In genomic region chr1:62773105-62773920, GRCm38 (mm10) we compare ENCODE assay signal across 20 mouse cellular contexts.
DNase-seq lines count a peak whose midpoint lies in the region; ATAC-seq and TF ChIP-seq lines count a peak whose summit lies in the region.
"Had no signal": no experiment of that assay in that cellular context is flagged by ENCODE, and none has a peak within 500 bp of the region (broad histone marks: within the 10 kb centered on the region; RNA-seq: fewer than 3 reads in every experiment).

No protein-coding gene starts in this region.

- no peak overlapping the region for H3K4me2 ChIP-seq in neural tube, embryonic 13.5 days
- no peak overlapping the region for H3K4me2 ChIP-seq in stomach, postnatal 0 days (replicated peaks; ENCODE audit: low read depth)
- H3K4me2 ChIP-seq: embryonic facial prominence, embryonic 13.5 days; limb, embryonic 13.5 days had no signal

- peak overlapping the region; percentile 28; the same call in 1 of the 2 replicates for H3K27ac ChIP-seq in neural tube, embryonic 13.5 days (replicated peaks)
- peak overlapping the region; percentile 21; the same call in 1 of the 2 replicates for H3K27ac ChIP-seq in limb, embryonic 10.5 days
- H3K27ac ChIP-seq in macrophage, result peak overlapping the region; percentile 55
- peak overlapping the region; percentile 65 for H3K27ac ChIP-seq in stomach, postnatal 0 days (replicated peaks)
- H3K27ac ChIP-seq: embryonic facial prominence, embryonic 13.5 days; forebrain, embryonic 10.5 days had no signal

- no peak for ATAC-seq in neural tube, embryonic 13.5 days (ENCODE audit: low read depth)
- peak; percentile 77 for ATAC-seq in stomach, postnatal 0 days (ENCODE audit: low FRiP score, low TSS enrichment)
- no peak for ATAC-seq in frontal cortex, adult (ENCODE audit: low TSS enrichment)
- ATAC-seq: Patski had no signal

- H3K79me2 ChIP-seq in macrophage (ENCODE audit: inconsistent target), result no peaks in the 10 kb centered on the region; the same call in 1 of the 2 replicates

- H3K27me3 ChIP-seq in neural tube, embryonic 13.5 days, result no peaks in the 10 kb centered on the region
- H3K27me3 ChIP-seq in limb, embryonic 10.5 days (ENCODE audit: low read depth, poor library complexity, severe bottlenecking), result no peaks in the 10 kb centered on the region
- no peaks in the 10 kb centered on the region for H3K27me3 ChIP-seq in stomach, postnatal 0 days (ENCODE audit: control insufficient read depth, insufficient read depth, low read length)
- H3K27me3 ChIP-seq: embryonic facial prominence, embryonic 13.5 days; limb, embryonic 13.5 days; Patski had no signal

- no peak for DNase-seq in neural tube, embryonic 10.5 days (ENCODE audit: extremely low spot score, low spot score)
- no peak for DNase-seq in limb, embryonic 10.5 days (ENCODE audit: low spot score)
- peak; percentile 45 for DNase-seq in stomach, postnatal 0 days (ENCODE audit: low spot score)
- no peak for DNase-seq in right cerebral cortex, adult 2 months (ENCODE audit: low spot score in 2 of 2)
- no peak for DNase-seq in adrenal gland, postnatal 10 days
- DNase-seq: cerebellum, postnatal 14 days; heart, postnatal 36 days; kidney, adult 11 months; kidney, postnatal 36 days; layer of hippocampus, postnatal 36 days; lung, postnatal 36 days; right cerebral cortex, postnatal 14 days; thymus, postnatal 25 days had no signal

- no peak overlapping the region for H3K9ac ChIP-seq in neural tube, embryonic 13.5 days
- no peak overlapping the region for H3K9ac ChIP-seq in stomach, postnatal 0 days (ENCODE audit: low read length)
- H3K9ac ChIP-seq: embryonic facial prominence, embryonic 13.5 days; limb, embryonic 13.5 days had no signal

- H3K36me3 ChIP-seq in neural tube, embryonic 13.5 days, result peaks cover 47% of the 10 kb centered on the region
- peaks cover 92% of the 10 kb centered on the region for H3K36me3 ChIP-seq in limb, embryonic 10.5 days
- H3K36me3 ChIP-seq in macrophage (ENCODE audit: inconsistent target), result peaks cover 54% of the 10 kb centered on the region
- no peaks in the 10 kb centered on the region for H3K36me3 ChIP-seq in stomach, postnatal 0 days (ENCODE audit: control insufficient read depth, insufficient read depth, low read length)
- H3K36me3 ChIP-seq: forebrain, embryonic 10.5 days had no signal

- no peak overlapping the region for H3K4me3 ChIP-seq in neural tube, embryonic 13.5 days
- no peak overlapping the region for H3K4me3 ChIP-seq in limb, embryonic 10.5 days
- H3K4me3 ChIP-seq in macrophage (ENCODE audit: inconsistent target), result no peak overlapping the region
- no peak overlapping the region for H3K4me3 ChIP-seq in stomach, postnatal 0 days (ENCODE audit: low read depth, low read length)
- H3K4me3 ChIP-seq: embryonic facial prominence, embryonic 13.5 days; forebrain, embryonic 10.5 days; limb, embryonic 13.5 days had no signal

- peaks cover 56% of the 10 kb centered on the region for H3K4me1 ChIP-seq in neural tube, embryonic 13.5 days (replicated peaks)
- H3K4me1 ChIP-seq in limb, embryonic 10.5 days, result peaks cover 38% of the 10 kb centered on the region
- 0 out of 2 replicates have a peak, but pooled peaks cover 4% of the 10 kb centered on the region for H3K4me1 ChIP-seq in stomach, postnatal 0 days (replicated peaks; ENCODE audit: control insufficient read depth, insufficient read depth)

- no peak for TF ChIP-seq CTCF in stomach, postnatal 0 days (IDR thresholded peaks at IDR 0.05; ENCODE audit: low read depth)

- H3K9me3 ChIP-seq in neural tube, embryonic 13.5 days, result no peaks in the 10 kb centered on the region
- no peaks in the 10 kb centered on the region for H3K9me3 ChIP-seq in limb, embryonic 10.5 days (replicated peaks)
- no peaks in the 10 kb centered on the region for H3K9me3 ChIP-seq in stomach, postnatal 0 days (ENCODE audit: control insufficient read depth, low read length)
- H3K9me3 ChIP-seq: embryonic facial prominence, embryonic 13.5 days; forebrain, embryonic 10.5 days; limb, embryonic 13.5 days had no signal

- WGBS in neural tube, embryonic 13.5 days, result 69% methylated on average over 10 of the region's 10 CpGs
- 81% methylated on average over 10 of the region's 10 CpGs for WGBS in limb, embryonic 10.5 days
- 71% methylated on average over 8 of the region's 10 CpGs for WGBS in macrophage (ENCODE audit: missing documents)
- WGBS in stomach, postnatal 0 days, result 53% methylated on average over 10 of the region's 10 CpGs

- TF ChIP-seq EP300 in stomach, postnatal 0 days (optimal IDR thresholded peaks at IDR 0.05), result no peak
